Mouse (Mus musculus): ENCODE data around the gene Fndc3b. TPM values are rescaled to one million over a fixed set of nuclear protein-coding genes. Genes with fewer than 3 reads are reported as not detected.
A peak's percentile ranks its signal among the peaks of the same experiment; 100 is the strongest.

The Fndc3b gene
- polyA plus RNA-seq, 1 experiment from 2014 or later = 11.4 TPM

- H3K27ac ChIP-seq (replicated peaks) = peak overlapping the region; percentile 58
- peaks cover 17% of the 10 kb centered on the region for H3K4me1 ChIP-seq
- no peaks in the 10 kb centered on the region for H3K9me3 ChIP-seq (replicated peaks)
- 77% methylated on average over 8 of the region's 8 CpGs for WGBS
- H3K27me3 ChIP-seq (ENCODE audit: low read depth, poor library complexity, severe bottlenecking) = no peaks in the 10 kb centered on the region
- H3K4me3 ChIP-seq = no peak overlapping the region
- no peaks in the 10 kb centered on the region for H3K36me3 ChIP-seq
- DNase-seq (ENCODE audit: low spot score) = no peak
Measured at GRCm38 (mm10) chr3:27728798-27729782, 18.0 kb upstream of the Fndc3b start.

- Histone ChIP-seq H3K4me1 (peaks cover 17% of the 10 kb centered on the region), H3K4me3 (no peak overlapping the region), H3K27ac (replicated peaks) (no peak overlapping the region; the same call in 1 of the 2 replicates), H3K36me3 (no peaks in the 10 kb centered on the region), H3K27me3 (ENCODE audit: low read depth, poor library complexity, severe bottlenecking) (no peaks in the 10 kb centered on the region), H3K9me3 (replicated peaks) (no peaks in the 10 kb centered on the region)
- 11% methylated on average over 7 of the region's 7 CpGs for WGBS
- no peak for DNase-seq (ENCODE audit: low spot score)
Measured at GRCm38 (mm10) chr3:27728176-27728575, 17.1 kb upstream of the Fndc3b start.

GRCm38 (mm10) chr3:27725752-27726151 lies 14.6 kb upstream of the Fndc3b start:
- Histone ChIP-seq H3K9me3 (replicated peaks) (no peaks in the 10 kb centered on the region), H3K36me3 (no peaks in the 10 kb centered on the region), H3K4me3 (no peak overlapping the region), H3K4me1 (peaks cover 17% of the 10 kb centered on the region), H3K27ac (replicated peaks) (no peak overlapping the region), H3K27me3 (ENCODE audit: low read depth, poor library complexity, severe bottlenecking) (no peaks in the 10 kb centered on the region)
- WGBS = 92% methylated on average over 6 of the region's 6 CpGs
- DNase-seq (ENCODE audit: low spot score) = no peak

- peaks cover 14% of the 10 kb centered on the region for H3K4me1 ChIP-seq
- no peak overlapping the region for H3K27ac ChIP-seq (replicated peaks)
- no peak overlapping the region for H3K4me3 ChIP-seq
- no peaks in the 10 kb centered on the region for H3K9me3 ChIP-seq (replicated peaks)
- no peaks in the 10 kb centered on the region for H3K36me3 ChIP-seq
- H3K27me3 ChIP-seq (ENCODE audit: low read depth, poor library complexity, severe bottlenecking) = no peaks in the 10 kb centered on the region
- 72% methylated on average over 8 of the region's 8 CpGs for WGBS
- no peak for DNase-seq (ENCODE audit: low spot score)
Measured at GRCm38 (mm10) chr3:27724208-27724607, 13.1 kb upstream of the Fndc3b start.

GRCm38 (mm10) chr3:27718829-27719365 lies 7.8 kb upstream of the Fndc3b start:
- H3K27ac ChIP-seq (replicated peaks) = no peak overlapping the region
- WGBS = 85% methylated on average over 5 of the region's 5 CpGs
- H3K4me1 ChIP-seq = peaks cover 2% of the 10 kb centered on the region
- H3K4me3 ChIP-seq = no peak overlapping the region
- no peaks in the 10 kb centered on the region for H3K9me3 ChIP-seq (replicated peaks)
- DNase-seq (ENCODE audit: low spot score) = no peak
- peaks cover 8% of the 10 kb centered on the region; the same call in 1 of the 2 replicates for H3K27me3 ChIP-seq (ENCODE audit: low read depth, poor library complexity, severe bottlenecking)
- H3K36me3 ChIP-seq = no peaks in the 10 kb centered on the region

- Histone ChIP-seq H3K36me3 (no peaks in the 10 kb centered on the region), H3K27me3 (ENCODE audit: low read depth, poor library complexity, severe bottlenecking) (peaks cover 16% of the 10 kb centered on the region; the same call in 1 of the 2 replicates), H3K9me3 (replicated peaks) (no peaks in the 10 kb centered on the region), H3K27ac (replicated peaks) (no peak overlapping the region), H3K4me1 (peaks cover 34% of the 10 kb centered on the region), H3K4me3 (no peak overlapping the region)
- 57% methylated on average over 4 of the region's 4 CpGs for WGBS
- no peak for DNase-seq (ENCODE audit: low spot score)
Measured at GRCm38 (mm10) chr3:27713971-27714370, 2.9 kb upstream of the Fndc3b start.

- Histone ChIP-seq H3K4me1 (peaks cover 42% of the 10 kb centered on the region), H3K27ac (replicated peaks) (no peak overlapping the region), H3K27me3 (ENCODE audit: low read depth, poor library complexity, severe bottlenecking) (peaks cover 16% of the 10 kb centered on the region; the same call in 1 of the 2 replicates), H3K9me3 (replicated peaks) (no peaks in the 10 kb centered on the region), H3K4me3 (no peak overlapping the region), H3K36me3 (no peaks in the 10 kb centered on the region)
- WGBS = 53% methylated on average over 6 of the region's 6 CpGs
- DNase-seq (ENCODE audit: low spot score) = no peak
Measured at GRCm38 (mm10) chr3:27712421-27712820, 1.3 kb upstream of the Fndc3b start.

- Histone ChIP-seq H3K9me3 (replicated peaks) (no peaks in the 10 kb centered on the region), H3K4me3 (peak overlapping the region; percentile 92), H3K36me3 (no peaks in the 10 kb centered on the region), H3K27ac (replicated peaks) (peak overlapping the region; percentile 97), H3K27me3 (ENCODE audit: low read depth, poor library complexity, severe bottlenecking) (peaks cover 13% of the 10 kb centered on the region; the same call in 1 of the 2 replicates), H3K4me1 (peaks cover 47% of the 10 kb centered on the region)
- WGBS = under 1% methylated on average over 47 of the region's 86 CpGs
- peak; percentile 72 for DNase-seq (ENCODE audit: low spot score)
Measured at GRCm38 (mm10) chr3:27709906-27710647, 1.0 kb downstream of the Fndc3b start.

- WGBS = 2% methylated on average over 22 of the region's 22 CpGs
Measured at GRCm38 (mm10) chr3:27709096-27709905, 1.8 kb downstream of the Fndc3b start.

GRCm38 (mm10) chr3:27708581-27708980 lies 2.5 kb downstream of the Fndc3b start:
- Histone ChIP-seq H3K27me3 (ENCODE audit: low read depth, poor library complexity, severe bottlenecking) (0 out of 2 replicates have a peak, but pooled peaks cover 8% of the 10 kb centered on the region), H3K4me1 (peaks cover 45% of the 10 kb centered on the region), H3K36me3 (peaks cover 2% of the 10 kb centered on the region; the same call in 1 of the 2 replicates), H3K9me3 (replicated peaks) (no peaks in the 10 kb centered on the region), H3K4me3 (peak overlapping the region; percentile 92), H3K27ac (replicated peaks) (no peak overlapping the region)
- no peak for DNase-seq (ENCODE audit: low spot score)
- 37% methylated on average over 5 of the region's 5 CpGs for WGBS

More at GRCm38 (mm10) chr3:27709096-27709905, 1.8 kb downstream of the Fndc3b start:
- Histone ChIP-seq H3K4me1 (peaks cover 50% of the 10 kb centered on the region), H3K9me3 (replicated peaks) (no peaks in the 10 kb centered on the region), H3K36me3 (no peaks in the 10 kb centered on the region), H3K4me3 (peak overlapping the region; percentile 92), H3K27me3 (ENCODE audit: low read depth, poor library complexity, severe bottlenecking) (0 out of 2 replicates have a peak, but pooled peaks cover 8% of the 10 kb centered on the region), H3K27ac (replicated peaks) (peak overlapping the region; percentile 97)
- peak; percentile 37 for DNase-seq (ENCODE audit: low spot score)

- no peaks in the 10 kb centered on the region for H3K27me3 ChIP-seq (ENCODE audit: low read depth, poor library complexity, severe bottlenecking)
- H3K9me3 ChIP-seq (replicated peaks) = no peaks in the 10 kb centered on the region
- WGBS = 92% methylated on average over 6 of the region's 6 CpGs
- peaks cover 4% of the 10 kb centered on the region; the same call in 1 of the 2 replicates for H3K36me3 ChIP-seq
- H3K27ac ChIP-seq (replicated peaks) = no peak overlapping the region
- H3K4me3 ChIP-seq = no peak overlapping the region
- DNase-seq (ENCODE audit: low spot score) = no peak
- peaks cover 29% of the 10 kb centered on the region for H3K4me1 ChIP-seq
Measured at GRCm38 (mm10) chr3:27705761-27706160, 5.3 kb downstream of the Fndc3b start.

GRCm38 (mm10) chr3:27705056-27705455 lies 6.1 kb downstream of the Fndc3b start:
- 79% methylated on average over 4 of the region's 4 CpGs for WGBS
- H3K27ac ChIP-seq (replicated peaks) = no peak overlapping the region
- H3K4me3 ChIP-seq = no peak overlapping the region
- peaks cover 4% of the 10 kb centered on the region; the same call in 1 of the 2 replicates for H3K36me3 ChIP-seq
- H3K9me3 ChIP-seq (replicated peaks) = no peaks in the 10 kb centered on the region
- DNase-seq (ENCODE audit: low spot score) = no peak
- no peaks in the 10 kb centered on the region for H3K27me3 ChIP-seq (ENCODE audit: low read depth, poor library complexity, severe bottlenecking)
- H3K4me1 ChIP-seq = peaks cover 24% of the 10 kb centered on the region
